ENCODE assay signal across 23 mouse cellular contexts in genomic region chr14:121457536-121457935, GRCm38 (mm10). TPM values are rescaled to one million over a fixed set of nuclear protein-coding genes. Genes with fewer than 3 reads are reported as not detected.
DNase-seq lines count a peak whose midpoint lies in the region; ATAC-seq and TF ChIP-seq lines count a peak whose summit lies in the region.
"Had no signal": no experiment of that assay in that cellular context is flagged by ENCODE, and none has a peak within 500 bp of the region (broad histone marks: within the 10 kb centered on the region; RNA-seq: fewer than 3 reads in every experiment).

No protein-coding gene starts in this region.

- H3K27ac ChIP-seq in testis, adult 2 months (ENCODE audit: control insufficient read depth, insufficient read depth, low read depth, low read length): peak overlapping the region; percentile 33; the same call in 1 of the 2 replicates
- H3K27ac ChIP-seq in stomach, postnatal 0 days (replicated peaks): no peak overlapping the region
- no peak overlapping the region for H3K27ac ChIP-seq in midbrain, embryonic 11.5 days (ENCODE audit: low read depth, low read length)
- H3K27ac ChIP-seq: embryonic facial prominence, embryonic 10.5 days; embryonic facial prominence, embryonic 12.5 days; forebrain, embryonic 13.5 days; forebrain, embryonic 15.5 days had no signal

- H3K9me3 ChIP-seq in stomach, postnatal 0 days (ENCODE audit: control insufficient read depth, low read length): no peaks in the 10 kb centered on the region
- H3K9me3 ChIP-seq in midbrain, embryonic 11.5 days (ENCODE audit: control insufficient read depth, low read length): no peaks in the 10 kb centered on the region
- H3K9me3 ChIP-seq: embryonic facial prominence, embryonic 10.5 days; forebrain, embryonic 13.5 days; forebrain, embryonic 15.5 days; G1E had no signal

- peaks cover 11% of the 10 kb centered on the region for H3K4me1 ChIP-seq in testis, adult 2 months (ENCODE audit: control insufficient read depth, insufficient read depth, low read length)
- no peaks in the 10 kb centered on the region for H3K4me1 ChIP-seq in stomach, postnatal 0 days (replicated peaks; ENCODE audit: control insufficient read depth, insufficient read depth)
- no peaks in the 10 kb centered on the region for H3K4me1 ChIP-seq in midbrain, embryonic 11.5 days (ENCODE audit: control insufficient read depth, insufficient read depth, low read length)
- H3K4me1 ChIP-seq: embryonic facial prominence, embryonic 12.5 days; forebrain, embryonic 13.5 days; forebrain, embryonic 15.5 days had no signal

- H3K36me3 ChIP-seq in testis, adult 2 months (ENCODE audit: control insufficient read depth, insufficient read depth, low read length): no peaks in the 10 kb centered on the region
- no peaks in the 10 kb centered on the region for H3K36me3 ChIP-seq in stomach, postnatal 0 days (ENCODE audit: control insufficient read depth, insufficient read depth, low read length)
- no peaks in the 10 kb centered on the region for H3K36me3 ChIP-seq in midbrain, embryonic 11.5 days (ENCODE audit: control insufficient read depth, insufficient read depth, low read length)
- H3K36me3 ChIP-seq: embryonic facial prominence, embryonic 10.5 days; embryonic facial prominence, embryonic 12.5 days; forebrain, embryonic 15.5 days; G1E had no signal

- TF ChIP-seq CTCF in testis, adult 2 months (IDR thresholded peaks at IDR 0.05; ENCODE audit: control insufficient read depth, insufficient read depth, insufficient replicate concordance, low read depth, low read length): no peak
- TF ChIP-seq CTCF in stomach, postnatal 0 days (IDR thresholded peaks at IDR 0.05; ENCODE audit: low read depth): no peak

- TF ChIP-seq EP300 in stomach, postnatal 0 days (optimal IDR thresholded peaks at IDR 0.05): no peak

- no peaks in the 10 kb centered on the region for H3K27me3 ChIP-seq in testis, adult 2 months (ENCODE audit: control insufficient read depth, insufficient read depth, low read length)
- H3K27me3 ChIP-seq in stomach, postnatal 0 days (ENCODE audit: control insufficient read depth, insufficient read depth, low read length): no peaks in the 10 kb centered on the region
- H3K27me3 ChIP-seq in midbrain, embryonic 11.5 days (ENCODE audit: control insufficient read depth, insufficient read depth, low read length): no peaks in the 10 kb centered on the region
- H3K27me3 ChIP-seq: embryonic facial prominence, embryonic 12.5 days; forebrain, embryonic 13.5 days; forebrain, embryonic 15.5 days; Patski had no signal

- 79% methylated on average over 6 of the region's 6 CpGs for WGBS in stomach, postnatal 0 days
- WGBS in midbrain, embryonic 11.5 days: 63% methylated on average over 6 of the region's 6 CpGs

- no peak for DNase-seq in testis, postnatal 10 days (ENCODE audit: low spot score)
- DNase-seq in R1 (ENCODE audit: low read depth, low spot score): peak; percentile 61
- DNase-seq in stomach, postnatal 0 days (ENCODE audit: low spot score): no peak
- DNase-seq in midbrain, embryonic 11.5 days (ENCODE audit: low spot score, missing footprints): no peak
- DNase-seq: adrenal gland, adult 8-10 months; adrenal gland, postnatal 14 days; adrenal gland, postnatal 36 days; cerebellum, adult 11-12 months; cerebellum, adult 2 months; cerebellum, adult 9-10 months; cerebellum, postnatal 10 days; cerebellum, postnatal 25 days; forebrain, postnatal 0 days had no signal

- no peak overlapping the region for H3K4me2 ChIP-seq in stomach, postnatal 0 days (replicated peaks; ENCODE audit: low read depth)
- H3K4me2 ChIP-seq in midbrain, embryonic 11.5 days: no peak overlapping the region
- H3K4me2 ChIP-seq: embryonic facial prominence, embryonic 12.5 days; forebrain, embryonic 13.5 days; forebrain, embryonic 15.5 days had no signal

- no peak for ATAC-seq in stomach, postnatal 0 days (ENCODE audit: low FRiP score, low TSS enrichment)
- no peak for ATAC-seq in midbrain, embryonic 11.5 days (ENCODE audit: low FRiP score)
- ATAC-seq: activated CD4-positive, CD25-positive, alpha-beta regulatory T cell, adult 4 months; forebrain, embryonic 13.5 days; forebrain, embryonic 15.5 days; forebrain, postnatal 0 days; Patski had no signal

- no peak overlapping the region for H3K9ac ChIP-seq in stomach, postnatal 0 days (ENCODE audit: low read length)
- no peak overlapping the region for H3K9ac ChIP-seq in midbrain, embryonic 11.5 days (ENCODE audit: low read length)
- H3K9ac ChIP-seq: embryonic facial prominence, embryonic 12.5 days; forebrain, embryonic 13.5 days; forebrain, embryonic 15.5 days; forebrain, postnatal 0 days had no signal

- H3K4me3 ChIP-seq in testis, adult 2 months (ENCODE audit: control insufficient read depth, low read depth, low read length): no peak overlapping the region
- no peak overlapping the region for H3K4me3 ChIP-seq in stomach, postnatal 0 days (ENCODE audit: low read depth, low read length)
- H3K4me3 ChIP-seq in midbrain, embryonic 11.5 days (ENCODE audit: low read depth, low read length): no peak overlapping the region
- H3K4me3 ChIP-seq: embryonic facial prominence, embryonic 10.5 days; embryonic facial prominence, embryonic 12.5 days; forebrain, embryonic 13.5 days; forebrain, embryonic 15.5 days had no signal

- TF ChIP-seq POLR2A in testis, adult 2 months (IDR thresholded peaks at IDR 0.05; ENCODE audit: control insufficient read depth, low read depth, low read length): no peak

RNA-seq across cellular contexts. Expression of gene Slc15a1, which starts 47.5 kb away (rescaled TPM):
- polyA plus RNA-seq in testis, adult 2 months (2012; rRNA removed): 0.65 and 0.96 TPM in 2 replicates
- 12.0 and 12.5 TPM in 2 replicates for polyA plus RNA-seq in stomach, postnatal 0 days (2015; fragmentation: Nextera tagmentation; extraction: Ambion mirVana)
- not detected in 2 replicates for polyA plus RNA-seq in midbrain, embryonic 11.5 days (2014; fragmentation: Nextera tagmentation; extraction: Ambion mirVana)
- polyA plus RNA-seq: C2C12; cerebellum, adult 2 months; forebrain, embryonic 11.5 days; forebrain, embryonic 13.5 days; forebrain, embryonic 15.5 days; G1E had no signal
